Mouse (Mus musculus) limb, embryonic 13.5 days (tissue): ENCODE measurements at regions not wholly inside any gene's neighbourhood (a gene's known extent, or its start where the extent isn't known, plus 50 kb on each side); places are given as distances from the start of the nearest gene placed in this dataset.

Experiments used
- ATAC-seq: fragments of 200-750 bp; cut with Nextera tagmentation; 2 replicates; pipeline ENCODE4 v1.8.0; 2017; ENCODE audit warnings: low read depth, moderate number of reproducible peaks, moderate TSS enrichment; ENCODE audit not compliant: low FRiP score
- H3K27ac ChIP-seq: fragments of 300-500 bp; sonication (generic); 2 replicates; pipeline ENCODE4 v1.5.1; 2015; ENCODE audit warnings: inconsistent platforms, mild to moderate bottlenecking, moderate library complexity
- H3K27me3 ChIP-seq: fragments of 300-500 bp; sonication (generic); 2 replicates; pipeline ENCODE4 v1.6.1; 2015; ENCODE audit warnings: mild to moderate bottlenecking, inconsistent platforms
- H3K36me3 ChIP-seq: fragments of 300-500 bp; sonication (generic); 2 replicates; pipeline ENCODE4 v1.6.1; 2015; ENCODE audit warnings: inconsistent platforms, mild to moderate bottlenecking, moderate library complexity
- H3K4me1 ChIP-seq: fragments of 300-500 bp; sonication (generic); 2 replicates; pipeline ENCODE4 v1.6.1; 2015; ENCODE audit warnings: inconsistent platforms
- H3K4me2 ChIP-seq: fragments of 300-500 bp; sonication (generic); replicated peaks from 2 replicates; pipeline ENCODE4 v1.6.1; 2015; ENCODE audit warnings: inconsistent platforms, mild to moderate bottlenecking, moderate library complexity
- H3K4me3 ChIP-seq: fragments of 300-500 bp; sonication (generic); 2 replicates; pipeline ENCODE4 v1.5.1; 2015; ENCODE audit warnings: moderate library complexity, mild to moderate bottlenecking, inconsistent platforms
- H3K9ac ChIP-seq: fragments of 300-500 bp; sonication (generic); 2 replicates; pipeline ENCODE4 v1.6.1; 2015; ENCODE audit warnings: mild to moderate bottlenecking, inconsistent platforms
- H3K9me3 ChIP-seq: fragments of 300-500 bp; sonication (generic); 2 replicates; pipeline ENCODE4 v1.6.1; 2016; ENCODE audit warnings: inconsistent platforms
- WGBS: fragments of 180-500 bp; shearing (Covaris S2); methylation state at CpG from one replicate; pipeline ENCODE4 v1.1.7; 2015; 5-methylcytosine and 5-hydroxymethylcytosine counted together

GRCm38 (mm10) chr14:17347286-17347685 is 312.8 kb upstream of the Thrb start:
- no peak overlapping the region for H3K4me3 ChIP-seq
- no peak overlapping the region for H3K9ac ChIP-seq
- H3K27ac ChIP-seq, result no peak overlapping the region
- H3K36me3 ChIP-seq, result no peaks in the 10 kb centered on the region
- no peaks in the 10 kb centered on the region for H3K4me1 ChIP-seq
- no peak for ATAC-seq
- H3K9me3 ChIP-seq, result no peaks in the 10 kb centered on the region
- H3K4me2 ChIP-seq, result no peak overlapping the region
- H3K27me3 ChIP-seq, result no peaks in the 10 kb centered on the region
- WGBS, result 60% methylated on average over 2 of the region's 2 CpGs

GRCm38 (mm10) chr14:17352324-17353037 is 307.6 kb upstream of the Thrb start:
- H3K4me1 ChIP-seq, result no peaks in the 10 kb centered on the region
- H3K9me3 ChIP-seq, result no peaks in the 10 kb centered on the region
- H3K9ac ChIP-seq, result no peak overlapping the region
- H3K4me3 ChIP-seq, result no peak overlapping the region
- no peak for ATAC-seq
- no peak overlapping the region for H3K27ac ChIP-seq
- H3K27me3 ChIP-seq, result no peaks in the 10 kb centered on the region
- H3K4me2 ChIP-seq, result no peak overlapping the region
- H3K36me3 ChIP-seq, result no peaks in the 10 kb centered on the region
- WGBS, result 83% methylated on average over 4 of the region's 4 CpGs

- Histone ChIP-seq H3K27ac (no peak overlapping the region), H3K9me3 (no peaks in the 10 kb centered on the region), H3K27me3 (no peaks in the 10 kb centered on the region), H3K9ac (no peak overlapping the region), H3K36me3 (no peaks in the 10 kb centered on the region), H3K4me2 (no peak overlapping the region), H3K4me1 (no peaks in the 10 kb centered on the region), H3K4me3 (no peak overlapping the region)
- no peak for ATAC-seq
Measured at GRCm38 (mm10) chr14:17361910-17362309, 298.2 kb upstream of the Thrb start.

- 0 out of 2 replicates have a peak overlapping the region, but pooled peaks have one; percentile 11 for H3K4me2 ChIP-seq
- peak; percentile 88 for ATAC-seq
- H3K27ac ChIP-seq, result no peak overlapping the region
- H3K4me3 ChIP-seq, result no peak overlapping the region
- H3K4me1 ChIP-seq, result peaks cover 16% of the 10 kb centered on the region
- 29% methylated on average over 7 of the region's 7 CpGs for WGBS
- no peaks in the 10 kb centered on the region for H3K27me3 ChIP-seq
- no peaks in the 10 kb centered on the region for H3K36me3 ChIP-seq
- H3K9ac ChIP-seq, result no peak overlapping the region
- no peaks in the 10 kb centered on the region for H3K9me3 ChIP-seq
Measured at GRCm38 (mm10) chr14:17402751-17403479, 257.1 kb upstream of the Thrb start.

- Histone ChIP-seq H3K36me3 (no peaks in the 10 kb centered on the region), H3K27ac (no peak overlapping the region), H3K27me3 (no peaks in the 10 kb centered on the region), H3K9ac (no peak overlapping the region), H3K4me2 (no peak overlapping the region), H3K4me1 (peaks cover 36% of the 10 kb centered on the region), H3K4me3 (no peak overlapping the region), H3K9me3 (no peaks in the 10 kb centered on the region)
- 77% methylated on average over 2 of the region's 2 CpGs for WGBS
- no peak for ATAC-seq
Measured at GRCm38 (mm10) chr14:17405551-17406336, 254.3 kb upstream of the Thrb start.

- H3K9ac ChIP-seq, result no peak overlapping the region
- no peak overlapping the region for H3K4me2 ChIP-seq
- ATAC-seq, result no peak
- H3K27me3 ChIP-seq, result no peaks in the 10 kb centered on the region
- H3K27ac ChIP-seq, result no peak overlapping the region
- H3K4me3 ChIP-seq, result no peak overlapping the region
- H3K36me3 ChIP-seq, result no peaks in the 10 kb centered on the region
- H3K9me3 ChIP-seq, result no peaks in the 10 kb centered on the region
- H3K4me1 ChIP-seq, result peaks cover 41% of the 10 kb centered on the region
Measured at GRCm38 (mm10) chr14:17406879-17407278, 253.2 kb upstream of the Thrb start.

GRCm38 (mm10) chr14:17408343-17408742 is 251.7 kb upstream of the Thrb start:
- Histone ChIP-seq H3K4me2 (no peak overlapping the region), H3K4me1 (peaks cover 36% of the 10 kb centered on the region), H3K27me3 (no peaks in the 10 kb centered on the region), H3K9ac (no peak overlapping the region), H3K27ac (no peak overlapping the region), H3K9me3 (no peaks in the 10 kb centered on the region), H3K36me3 (no peaks in the 10 kb centered on the region), H3K4me3 (no peak overlapping the region)
- whole genome bisulfite sequencing, result 25% methylated on average over 5 of the region's 5 CpGs
- peak; percentile 21; the same call in 1 of the 2 replicates for ATAC-seq

- no peak for ATAC-seq
Measured at GRCm38 (mm10) chr14:17408813-17409212, 251.2 kb upstream of the Thrb start.

GRCm38 (mm10) chr14:17409497-17409896 is 250.6 kb upstream of the Thrb start:
- no peaks in the 10 kb centered on the region for H3K9me3 ChIP-seq
- H3K4me1 ChIP-seq, result peaks cover 35% of the 10 kb centered on the region
- WGBS, result 59% methylated on average over 6 of the region's 6 CpGs
- no peaks in the 10 kb centered on the region for H3K36me3 ChIP-seq
- H3K27ac ChIP-seq, result no peak overlapping the region
- H3K27me3 ChIP-seq, result no peaks in the 10 kb centered on the region
- no peak for ATAC-seq
- no peak overlapping the region for H3K4me2 ChIP-seq
- no peak overlapping the region for H3K4me3 ChIP-seq
- no peak overlapping the region for H3K9ac ChIP-seq

More at GRCm38 (mm10) chr14:17408813-17409212, 251.2 kb upstream of the Thrb start:
- Histone ChIP-seq H3K4me1 (peaks cover 35% of the 10 kb centered on the region), H3K4me3 (no peak overlapping the region), H3K9ac (no peak overlapping the region), H3K27me3 (no peaks in the 10 kb centered on the region), H3K36me3 (no peaks in the 10 kb centered on the region), H3K9me3 (no peaks in the 10 kb centered on the region), H3K27ac (no peak overlapping the region), H3K4me2 (no peak overlapping the region)
- WGBS, result 27% methylated on average over 1 of the region's 1 CpGs

- WGBS, result 41% methylated on average over 3 of the region's 3 CpGs
Measured at GRCm38 (mm10) chr14:17410752-17411151, 249.3 kb upstream of the Thrb start.

GRCm38 (mm10) chr14:17411299-17411698 is 248.8 kb upstream of the Thrb start:
- no peak for ATAC-seq
- Histone ChIP-seq H3K4me2 (no peak overlapping the region), H3K36me3 (no peaks in the 10 kb centered on the region), H3K4me3 (no peak overlapping the region), H3K27me3 (no peaks in the 10 kb centered on the region), H3K27ac (no peak overlapping the region), H3K4me1 (peaks cover 35% of the 10 kb centered on the region), H3K9ac (no peak overlapping the region), H3K9me3 (no peaks in the 10 kb centered on the region)
- 48% methylated on average over 1 of the region's 1 CpGs for WGBS

More at GRCm38 (mm10) chr14:17410752-17411151, 249.3 kb upstream of the Thrb start:
- no peak overlapping the region for H3K4me3 ChIP-seq
- H3K9me3 ChIP-seq, result no peaks in the 10 kb centered on the region
- H3K4me2 ChIP-seq, result no peak overlapping the region
- H3K36me3 ChIP-seq, result no peaks in the 10 kb centered on the region
- H3K27me3 ChIP-seq, result no peaks in the 10 kb centered on the region
- H3K9ac ChIP-seq, result no peak overlapping the region
- H3K27ac ChIP-seq, result no peak overlapping the region
- no peak for ATAC-seq
- H3K4me1 ChIP-seq, result peaks cover 35% of the 10 kb centered on the region

- H3K4me1 ChIP-seq, result peaks cover 12% of the 10 kb centered on the region
- H3K9ac ChIP-seq, result no peak overlapping the region
- no peaks in the 10 kb centered on the region for H3K27me3 ChIP-seq
- H3K36me3 ChIP-seq, result no peaks in the 10 kb centered on the region
- H3K27ac ChIP-seq, result no peak overlapping the region
- H3K4me3 ChIP-seq, result no peak overlapping the region
- ATAC-seq, result no peak
- 79% methylated on average over 6 of the region's 6 CpGs for WGBS
- H3K4me2 ChIP-seq, result no peak overlapping the region
- H3K9me3 ChIP-seq, result no peaks in the 10 kb centered on the region
Measured at GRCm38 (mm10) chr14:17414246-17414888, 245.7 kb upstream of the Thrb start.
